ENCODE assay signal across 17 mouse cellular contexts in genomic region chr2:62730671-62731070, GRCm38 (mm10).
"Had no signal": no experiment of that assay in that cellular context is flagged by ENCODE, and none has a peak within 500 bp of the region (broad histone marks: within the 10 kb centered on the region; RNA-seq: fewer than 3 reads in every experiment).

No protein-coding gene starts in this region.

- DNase-seq: left cerebral cortex, postnatal 4 days; liver; liver, embryonic 13.5 days; liver, postnatal 0 days; lung, adult 18-20 months; lung, adult 2 months; lung, embryonic 14.5 days; lung, postnatal 10 days; lung, postnatal 14 days; lung, postnatal 36 days; lung, postnatal 4 days; midbrain, embryonic 14.5 days had no signal

- ATAC-seq: liver, embryonic 12.5 days; liver, postnatal 0 days; lung, postnatal 0 days; midbrain, embryonic 13.5 days; midbrain, embryonic 15.5 days; midbrain, embryonic 16.5 days had no signal
